Mouse (Mus musculus) G1E (cell line): ENCODE measurements around the gene Tnfrsf1b.

Experiments
- CTCF ChIP-seq: IDR thresholded peaks from 2 replicates; pipeline ENCODE4 v1.5.1; 2012; ENCODE audit warnings: low read depth, low read length, inconsistent platforms, mixed read lengths
- GATA1 ChIP-seq: IDR thresholded peaks from 2 replicates; pipeline ENCODE4 v1.6.1; 2012; ENCODE audit warnings: borderline replicate concordance, low read length, inconsistent platforms, mixed read lengths
- GATA2 ChIP-seq: IDR thresholded peaks from 2 replicates; pipeline ENCODE4 v1.6.1; 2012; ENCODE audit warnings: low read depth, low read length, inconsistent platforms, borderline replicate concordance
- TAL1 ChIP-seq: conservative IDR thresholded peaks from 2 replicates; pipeline ENCODE4 v1.6.1; 2012; ENCODE audit warnings: low read depth, low read length, inconsistent platforms, mixed read lengths

GRCm38 (mm10) chr4:145192686-145193085 lies 54.0 kb downstream of the Tnfrsf1b start:
- no peak for TF ChIP-seq TAL1
- no peak for TF ChIP-seq CTCF
- no peak for TF ChIP-seq GATA2
- no peak for TF ChIP-seq GATA1
